Mouse (Mus musculus) midbrain, embryonic 10.5 days (tissue): Measurements from ENCODE around the gene Dleu7. TPM values are rescaled to one million over a fixed set of nuclear protein-coding genes. Genes with fewer than 3 reads are reported as not detected.

Experiments used
- DNase-seq: peaks from one replicate; pipeline ENCODE4 v3.0.0-alpha.2; 2017; ENCODE audit warnings: low spot score
- H3K27ac ChIP-seq: fragments of 300-500 bp; sonication (generic); replicated peaks from 2 replicates; pipeline ENCODE4 v1.5.1; 2016; ENCODE audit warnings: mild to moderate bottlenecking
- H3K27me3 ChIP-seq: fragments of 300-500 bp; sonication (generic); 2 replicates; pipeline ENCODE4 v1.6.1; 2016; ENCODE audit warnings: low read depth, mild to moderate bottlenecking; ENCODE audit not compliant: poor library complexity, severe bottlenecking
- H3K36me3 ChIP-seq: fragments of 300-500 bp; sonication (generic); 2 replicates; pipeline ENCODE4 v1.6.1; 2016; ENCODE audit warnings: mild to moderate bottlenecking, moderate library complexity
- H3K4me1 ChIP-seq: fragments of 300-500 bp; sonication (generic); 2 replicates; pipeline ENCODE4 v1.6.1; 2016
- H3K4me3 ChIP-seq: fragments of 300-500 bp; sonication (generic); 2 replicates; pipeline ENCODE4 v1.5.1; 2016; ENCODE audit warnings: mild to moderate bottlenecking, moderate library complexity
- H3K9me3 ChIP-seq: fragments of 300-500 bp; sonication (generic); replicated peaks from 2 replicates; pipeline ENCODE4 v1.6.1; 2016; ENCODE audit warnings: mild to moderate bottlenecking
- WGBS: fragments of 180-500 bp; shearing (Covaris S2); methylation state at CpG from one replicate; pipeline ENCODE4 v1.1.7; 2016; 5-methylcytosine and 5-hydroxymethylcytosine counted together
- polyA plus RNA-seq: library from polyadenylated mRNA; unstranded; fragments of >200 nt; fragmentation: Nextera tagmentation; extraction: Ambion mirVana; gene quantifications from 2 replicates; pipeline ENCODE4 v1.2.1, GENCODE M21; 2016

Dleu7 gene
- polyA plus RNA-seq, 1 experiment from 2014 or later: 4.1 TPM

- Histone ChIP-seq H3K4me1 (peaks cover 8% of the 10 kb centered on the region), H3K27me3 (no peaks in the 10 kb centered on the region), H3K4me3 (no peak overlapping the region), H3K36me3 (no peaks in the 10 kb centered on the region), H3K9me3 (no peaks in the 10 kb centered on the region), H3K27ac (no peak overlapping the region)
- no peak for DNase-seq
- 64% methylated on average over 5 of the region's 5 CpGs for WGBS
Observed at GRCm38 (mm10) chr14:62227101-62227500, 65.7 kb downstream of the Dleu7 start.

GRCm38 (mm10) chr14:62226576-62227047 lies 66.2 kb downstream of the Dleu7 start:
- DNase-seq: no peak
- Histone ChIP-seq H3K9me3 (no peaks in the 10 kb centered on the region), H3K4me3 (no peak overlapping the region), H3K4me1 (peaks cover 8% of the 10 kb centered on the region), H3K27ac (no peak overlapping the region), H3K27me3 (no peaks in the 10 kb centered on the region), H3K36me3 (no peaks in the 10 kb centered on the region)
- 70% methylated on average over 11 of the region's 11 CpGs for WGBS

Other genes with a start within 250 kb of the Dleu7 start
- gene Rnaseh2b, start 458 bp downstream of the Dleu7 start, polyA plus RNA-seq: 65.0 and 76.1 TPM in 2 replicates
- 0.25 and 0.53 TPM in 2 replicates for gene Gucy1b2, start 163.2 kb upstream of the Dleu7 start, polyA plus RNA-seq